11 mouse cellular contexts compared by ENCODE assay signal in genomic region chr11:98356625-98357394, GRCm38 (mm10). TPM values are rescaled to one million over a fixed set of nuclear protein-coding genes. Genes with fewer than 3 reads are reported as not detected.
DNase-seq lines count a peak whose midpoint lies in the region; ATAC-seq lines count a peak whose summit lies in the region.
"Had no signal": no experiment of that assay in that cellular context is flagged by ENCODE, and none has a peak within 500 bp of the region (broad histone marks: within the 10 kb centered on the region; RNA-seq: fewer than 3 reads in every experiment).

No protein-coding gene starts in this region.

- H3K4me2 ChIP-seq in heart, embryonic 14.5 days (ENCODE audit: low read length) = peak overlapping the region; percentile 76
- H3K4me2 ChIP-seq in midbrain, embryonic 11.5 days = no peak overlapping the region
- H3K4me2 ChIP-seq in midbrain, embryonic 16.5 days (ENCODE audit: low read length) = no peak overlapping the region
- H3K4me2 ChIP-seq in liver, embryonic 11.5 days = peak overlapping the region; percentile 73; the same call in 1 of the 2 replicates

- peaks cover 11% of the 10 kb centered on the region for H3K27me3 ChIP-seq in heart, embryonic 14.5 days (ENCODE audit: control insufficient read depth, insufficient read depth, low read length)
- H3K27me3 ChIP-seq in midbrain, embryonic 11.5 days (ENCODE audit: control insufficient read depth, insufficient read depth, low read length) = peaks cover 7% of the 10 kb centered on the region; the same call in 1 of the 2 replicates
- H3K27me3 ChIP-seq in midbrain, embryonic 16.5 days (ENCODE audit: control insufficient read depth, insufficient read depth, low read depth, low read length) = peaks cover 14% of the 10 kb centered on the region
- peaks cover 35% of the 10 kb centered on the region for H3K27me3 ChIP-seq in liver, embryonic 11.5 days (replicated peaks; ENCODE audit: control insufficient read depth, insufficient read depth, low read length)

- ATAC-seq in heart, embryonic 14.5 days (ENCODE audit: insufficient number of reproducible peaks, insufficient read depth, low FRiP score, low read depth) = no peak
- ATAC-seq in midbrain, embryonic 11.5 days (ENCODE audit: low FRiP score) = no peak
- ATAC-seq in midbrain, embryonic 16.5 days = no peak
- ATAC-seq in liver, embryonic 11.5 days (replicated peaks; ENCODE audit: low FRiP score) = no peak
- no peak for ATAC-seq in erythroid progenitor cell, adult 5-6 weeks (replicated peaks; ENCODE audit: low FRiP score, poor library complexity, severe bottlenecking)

- 0 out of 2 replicates have a peak, but pooled peaks cover 5% of the 10 kb centered on the region for H3K36me3 ChIP-seq in heart, embryonic 14.5 days (ENCODE audit: control insufficient read depth, insufficient read depth, low read length)
- H3K36me3 ChIP-seq in midbrain, embryonic 11.5 days (ENCODE audit: control insufficient read depth, insufficient read depth, low read length) = no peaks in the 10 kb centered on the region
- no peaks in the 10 kb centered on the region for H3K36me3 ChIP-seq in midbrain, embryonic 16.5 days (ENCODE audit: control insufficient read depth, insufficient read depth, low read length)
- H3K36me3 ChIP-seq in liver, embryonic 11.5 days (ENCODE audit: control insufficient read depth, insufficient read depth, low read length) = no peaks in the 10 kb centered on the region

- peaks cover 18 to 38% of the 10 kb centered on the region in 2 experiments for H3K4me1 ChIP-seq in heart, embryonic 14.5 days (ENCODE audit: control insufficient read depth in 2 of 2, insufficient read depth in 2 of 2, low read length in 2 of 2)
- peaks cover 31% of the 10 kb centered on the region for H3K4me1 ChIP-seq in midbrain, embryonic 11.5 days (ENCODE audit: control insufficient read depth, insufficient read depth, low read length)
- H3K4me1 ChIP-seq in midbrain, embryonic 16.5 days (ENCODE audit: control insufficient read depth, insufficient read depth, low read length) = peaks cover 17% of the 10 kb centered on the region
- peaks cover 22% of the 10 kb centered on the region for H3K4me1 ChIP-seq in liver, embryonic 11.5 days (replicated peaks; ENCODE audit: control insufficient read depth, insufficient read depth, low read length)

- H3K4me3 ChIP-seq in heart, embryonic 14.5 days (ENCODE audit: control insufficient read depth in 1 of 2, insufficient read depth in 1 of 2, low read depth in 1 of 2, low read length in 2 of 2) = no peak overlapping the region
- H3K4me3 ChIP-seq in midbrain, embryonic 11.5 days (ENCODE audit: low read depth, low read length) = no peak overlapping the region
- H3K4me3 ChIP-seq in midbrain, embryonic 16.5 days (ENCODE audit: low read depth, low read length) = no peak overlapping the region
- no peak overlapping the region for H3K4me3 ChIP-seq in liver, embryonic 11.5 days (ENCODE audit: low read depth, low read length)

- no peaks in the 10 kb centered on the region for H3K9me3 ChIP-seq in heart, embryonic 14.5 days (ENCODE audit: control insufficient read depth, low read length)
- no peaks in the 10 kb centered on the region for H3K9me3 ChIP-seq in midbrain, embryonic 11.5 days (ENCODE audit: control insufficient read depth, low read length)
- H3K9me3 ChIP-seq in midbrain, embryonic 16.5 days (replicated peaks; ENCODE audit: control insufficient read depth, low read length, poor library complexity, severe bottlenecking) = no peaks in the 10 kb centered on the region
- no peaks in the 10 kb centered on the region for H3K9me3 ChIP-seq in liver, embryonic 11.5 days (ENCODE audit: control insufficient read depth, low read length)

- no peak for DNase-seq in heart, adult 18-20 months
- peak; percentile 79 for DNase-seq in midbrain, embryonic 11.5 days (ENCODE audit: low spot score, missing footprints)
- DNase-seq in liver, embryonic 11.5 days (ENCODE audit: low spot score) = no peak
- no peak for DNase-seq in c-Kit-positive CD71-positive TER-119-positive erythroid progenitor cells, embryonic 14.5 days (ENCODE audit: low spot score)
- no peak for DNase-seq in thymus, postnatal 25 days
- DNase-seq: adrenal gland, adult 8-10 months had no signal

- WGBS in heart, embryonic 14.5 days = 70% methylated on average over 7 of the region's 7 CpGs
- WGBS in midbrain, embryonic 11.5 days = 79% methylated on average over 7 of the region's 7 CpGs
- WGBS in midbrain, embryonic 16.5 days = 73% methylated on average over 7 of the region's 7 CpGs
- 71% methylated on average over 7 of the region's 7 CpGs for WGBS in liver, embryonic 11.5 days

- peak overlapping the region; percentile 91; a peak in 3 of 4 replicates for H3K27ac ChIP-seq in heart, embryonic 14.5 days (replicated peaks in 1 of 2; ENCODE audit: control insufficient read depth in 1 of 2, insufficient read depth in 1 of 2, low read depth in 2 of 2, low read length in 2 of 2)
- no peak overlapping the region for H3K27ac ChIP-seq in midbrain, embryonic 11.5 days (ENCODE audit: low read depth, low read length)
- no peak overlapping the region for H3K27ac ChIP-seq in midbrain, embryonic 16.5 days (ENCODE audit: low read length)
- no peak overlapping the region for H3K27ac ChIP-seq in liver, embryonic 11.5 days (ENCODE audit: low read depth, low read length)

- peak overlapping the region; percentile 78; the same call in 1 of the 2 replicates for H3K9ac ChIP-seq in heart, embryonic 14.5 days (ENCODE audit: low read length)
- H3K9ac ChIP-seq in midbrain, embryonic 11.5 days (ENCODE audit: low read length) = no peak overlapping the region
- H3K9ac ChIP-seq in midbrain, embryonic 16.5 days (ENCODE audit: low read depth, low read length) = no peak overlapping the region
- H3K9ac ChIP-seq in liver, embryonic 11.5 days (ENCODE audit: low read depth, low read length) = peak overlapping the region; percentile 84; the same call in 1 of the 2 replicates

RNA-seq across cellular contexts. Expression of gene Stard3, which starts 1.4 kb away (rescaled TPM):
- polyA plus RNA-seq in heart, embryonic 14.5 days (2014; fragmentation: Nextera tagmentation; extraction: Ambion mirVana) = 33.1 and 35.4 TPM in 2 replicates
- total RNA-seq in heart, adult 18-20 months (2021) = 10 to 100 TPM; 15.8 to 20.6 TPM
- 39.7 and 41.5 TPM in 2 replicates for polyA plus RNA-seq in midbrain, embryonic 11.5 days (2014; fragmentation: Nextera tagmentation; extraction: Ambion mirVana)
- polyA plus RNA-seq in midbrain, embryonic 16.5 days (2015; fragmentation: Nextera tagmentation; extraction: Ambion mirVana) = 32.9 and 37.0 TPM in 2 replicates
- polyA plus RNA-seq in liver, embryonic 11.5 days (2014; fragmentation: Nextera tagmentation; extraction: Ambion mirVana) = 25.3 and 28.9 TPM in 2 replicates
- 4.6 and 8.3 TPM in 2 replicates for total RNA-seq in erythroid progenitor cell, adult 5-6 weeks (2015; ENCODE audit: low replicate concordance)
- total RNA-seq in erythroid progenitor cell, adult 5-6 weeks (2017; ENCODE audit: low replicate concordance) = 5.6 and 7.6 TPM in 2 replicates

RNA-seq across cellular contexts. Expression of gene Ppp1r1b, which starts 8.6 kb away (rescaled TPM):
- polyA plus RNA-seq in heart, embryonic 14.5 days (2014; fragmentation: Nextera tagmentation; extraction: Ambion mirVana) = 42.2 and 48.3 TPM in 2 replicates
- 1 to 10 TPM; 4.3 to 5.1 TPM for total RNA-seq in heart, adult 18-20 months (2021)
- polyA plus RNA-seq in midbrain, embryonic 11.5 days (2014; fragmentation: Nextera tagmentation; extraction: Ambion mirVana) = 0.78 and 0.91 TPM in 2 replicates
- polyA plus RNA-seq in midbrain, embryonic 16.5 days (2015; fragmentation: Nextera tagmentation; extraction: Ambion mirVana) = 2.4 and 2.9 TPM in 2 replicates
- 0.38 TPM in 1 of 2 replicates, not detected in the other for polyA plus RNA-seq in liver, embryonic 11.5 days (2014; fragmentation: Nextera tagmentation; extraction: Ambion mirVana)
- not detected in 2 replicates for total RNA-seq in erythroid progenitor cell, adult 5-6 weeks (2015; ENCODE audit: low replicate concordance)
- total RNA-seq in erythroid progenitor cell, adult 5-6 weeks (2017; ENCODE audit: low replicate concordance) = not detected in 2 replicates
- total RNA-seq: common myeloid progenitor, adult 5-6 weeks had no signal

RNA-seq across cellular contexts. Expression of gene Tcap, which starts 26.8 kb away (rescaled TPM):
- polyA plus RNA-seq in heart, embryonic 14.5 days (2014; fragmentation: Nextera tagmentation; extraction: Ambion mirVana) = 169 and 178 TPM in 2 replicates
- 1,000 to 10,000 TPM; 1,636 to 2,096 TPM for total RNA-seq in heart, adult 18-20 months (2021)
- polyA plus RNA-seq in midbrain, embryonic 11.5 days (2014; fragmentation: Nextera tagmentation; extraction: Ambion mirVana) = not detected in 2 replicates
- 0.22 TPM in 1 of 2 replicates, not detected in the other for polyA plus RNA-seq in midbrain, embryonic 16.5 days (2015; fragmentation: Nextera tagmentation; extraction: Ambion mirVana)
- 0.65 and 0.89 TPM in 2 replicates for polyA plus RNA-seq in liver, embryonic 11.5 days (2014; fragmentation: Nextera tagmentation; extraction: Ambion mirVana)
- not detected in 2 replicates for total RNA-seq in erythroid progenitor cell, adult 5-6 weeks (2015; ENCODE audit: low replicate concordance)
- not detected in 2 replicates for total RNA-seq in erythroid progenitor cell, adult 5-6 weeks (2017; ENCODE audit: low replicate concordance)
- total RNA-seq: common myeloid progenitor, adult 5-6 weeks had no signal
- polyA plus RNA-seq: testis, adult 2 months had no signal

RNA-seq across cellular contexts. Expression of gene Neurod2, which starts 27.4 kb away (rescaled TPM):
- not detected in 2 replicates for polyA plus RNA-seq in heart, embryonic 14.5 days (2014; fragmentation: Nextera tagmentation; extraction: Ambion mirVana)
- not detected for total RNA-seq in heart, adult 18-20 months (2021)
- 0.15 and 0.17 TPM in 2 replicates for polyA plus RNA-seq in midbrain, embryonic 11.5 days (2014; fragmentation: Nextera tagmentation; extraction: Ambion mirVana)
- polyA plus RNA-seq in midbrain, embryonic 16.5 days (2015; fragmentation: Nextera tagmentation; extraction: Ambion mirVana) = 4.5 and 5.6 TPM in 2 replicates
- 0.10 and 0.18 TPM in 2 replicates for polyA plus RNA-seq in liver, embryonic 11.5 days (2014; fragmentation: Nextera tagmentation; extraction: Ambion mirVana)
- not detected in 2 replicates for total RNA-seq in erythroid progenitor cell, adult 5-6 weeks (2015; ENCODE audit: low replicate concordance)
- total RNA-seq in erythroid progenitor cell, adult 5-6 weeks (2017; ENCODE audit: low replicate concordance) = not detected in 2 replicates
- total RNA-seq: adrenal gland, adult 8-10 months; common myeloid progenitor, adult 5-6 weeks had no signal
- polyA plus RNA-seq: testis, adult 2 months had no signal

RNA-seq across cellular contexts. Expression of gene Pnmt, which starts 29.4 kb away (rescaled TPM):
- polyA plus RNA-seq in heart, embryonic 14.5 days (2014; fragmentation: Nextera tagmentation; extraction: Ambion mirVana) = 0.70 and 0.86 TPM in 2 replicates
- total RNA-seq in heart, adult 18-20 months (2021) = under 1 TPM; 0.84 to 0.90 TPM
- not detected in 2 replicates for polyA plus RNA-seq in midbrain, embryonic 11.5 days (2014; fragmentation: Nextera tagmentation; extraction: Ambion mirVana)
- 1.5 and 1.7 TPM in 2 replicates for polyA plus RNA-seq in midbrain, embryonic 16.5 days (2015; fragmentation: Nextera tagmentation; extraction: Ambion mirVana)
- 0.53 and 0.88 TPM in 2 replicates for polyA plus RNA-seq in liver, embryonic 11.5 days (2014; fragmentation: Nextera tagmentation; extraction: Ambion mirVana)
- not detected in 2 replicates for total RNA-seq in erythroid progenitor cell, adult 5-6 weeks (2015; ENCODE audit: low replicate concordance)
- total RNA-seq in erythroid progenitor cell, adult 5-6 weeks (2017; ENCODE audit: low replicate concordance) = not detected in 2 replicates
- total RNA-seq: common myeloid progenitor, adult 5-6 weeks had no signal

Comparison
In these comparisons a context has a peak if more than half of its experiments do, and no peak if none do; other contexts are left out.
1. H3K27ac ChIP-seq: peak in heart, embryonic 14.5 days (2 of 2); none in midbrain, embryonic 11.5 days (single experiment), midbrain, embryonic 16.5 days (single experiment) and liver, embryonic 11.5 days (single experiment).
2. H3K4me2 ChIP-seq: peak in heart, embryonic 14.5 days (single experiment) and liver, embryonic 11.5 days (single experiment); none in midbrain, embryonic 11.5 days (single experiment) and midbrain, embryonic 16.5 days (single experiment).
3. H3K9ac ChIP-seq: peak in heart, embryonic 14.5 days (single experiment) and liver, embryonic 11.5 days (single experiment); none in midbrain, embryonic 11.5 days (single experiment) and midbrain, embryonic 16.5 days (single experiment).
4. RNA of gene Ppp1r1b, which starts 8.6 kb away (polyA plus RNA-seq): 42.2 to 48.3 TPM in heart, embryonic 14.5 days; 2.4 to 2.9 TPM in midbrain, embryonic 16.5 days, 0.78 to 0.91 TPM in midbrain, embryonic 11.5 days and 0.38 TPM in liver, embryonic 11.5 days; every median in the first group is over 10 times any median in the second.
5. RNA of gene Tcap, which starts 26.8 kb away (polyA plus RNA-seq): 169 to 178 TPM in heart, embryonic 14.5 days; 0.65 to 0.89 TPM in liver, embryonic 11.5 days, 0.22 TPM in midbrain, embryonic 16.5 days and not detected in midbrain, embryonic 11.5 days; every median in the first group is over 10 times any median in the second.